Mouse (Mus musculus) CH12.LX (cell line): Measurements from ENCODE around the gene Eps15l1.

Source experiments
- CTCF ChIP-seq, 2 experiments: IDR thresholded peaks in 1 of 2; conservative IDR thresholded peaks in 1 of 2; 2 replicates each; pipeline ENCODE4 v1.5.1; 2011 to 2012; ENCODE audit warnings: low read depth in 2 of 2, low read length in 2 of 2, improper control_type of control experiment in 1 of 2, inconsistent platforms in 1 of 2, mild to moderate bottlenecking in 1 of 2, moderate library complexity in 1 of 2
- EP300 ChIP-seq: IDR thresholded peaks from 2 replicates; pipeline ENCODE4 v1.6.1; 2011; ENCODE audit warnings: low read length, improper control_type of control experiment
- JUND ChIP-seq: conservative IDR thresholded peaks from 2 replicates; pipeline ENCODE4 v1.6.1; 2011; ENCODE audit warnings: low read depth, low read length, improper control_type of control experiment
- MAZ ChIP-seq: IDR thresholded peaks from 2 replicates; pipeline ENCODE4 v1.6.1; 2012; ENCODE audit warnings: low read depth, mild to moderate bottlenecking, inconsistent platforms, low read length, improper control_type of control experiment, moderate library complexity

- TF ChIP-seq JUND, result no peak
- no peak for TF ChIP-seq CTCF (conservative IDR thresholded peaks at IDR 0.05 in 1 of 2, IDR thresholded peaks at IDR 0.05 in 1 of 2; ENCODE audit: low read depth in 2 of 2, low read length in 2 of 2)
- TF ChIP-seq MAZ, result no peak
- TF ChIP-seq EP300, result no peak
Observed at GRCm38 (mm10) chr8:72296561-72296960, 124.7 kb downstream of the Eps15l1 start.
